Mouse (Mus musculus) embryonic facial prominence, embryonic 11.5 days (tissue): ENCODE results near the gene Calcrl. TPM values are rescaled to one million over a fixed set of nuclear protein-coding genes. Genes with fewer than 3 reads are reported as not detected.

Experiments
- ATAC-seq: fragments of 200-750 bp; cut with Nextera tagmentation; replicated peaks from 2 replicates; pipeline ENCODE4 v1.8.0; 2017; ENCODE audit warnings: low read depth; ENCODE audit not compliant: insufficient number of reproducible peaks, low FRiP score, low TSS enrichment
- DNase-seq: peaks from one replicate; pipeline ENCODE4 v3.0.0-alpha.2; 2015; ENCODE audit warnings: low spot score
- H3K27ac ChIP-seq: fragments of 300-500 bp; sonication (generic); replicated peaks from 2 replicates; pipeline ENCODE4 v1.5.1; 2014; ENCODE audit warnings: mild to moderate bottlenecking, low read depth, low read length, control low read depth
- H3K27me3 ChIP-seq: fragments of 300-500 bp; sonication (generic); 2 replicates; pipeline ENCODE4 v1.6.1; 2014; ENCODE audit warnings: mild to moderate bottlenecking, low read length, moderate library complexity, mixed read lengths; ENCODE audit not compliant: control insufficient read depth, insufficient read depth
- H3K36me3 ChIP-seq: fragments of 300-500 bp; sonication (generic); replicated peaks from 2 replicates; pipeline ENCODE4 v1.6.1; 2014; ENCODE audit warnings: low read depth, mild to moderate bottlenecking, low read length, moderate library complexity, mixed read lengths; ENCODE audit not compliant: control insufficient read depth, insufficient read depth
- H3K4me1 ChIP-seq: fragments of 300-500 bp; sonication (generic); 2 replicates; pipeline ENCODE4 v1.6.1; 2014; ENCODE audit warnings: low read length, mixed read lengths; ENCODE audit not compliant: control insufficient read depth, insufficient read depth
- H3K4me2 ChIP-seq: fragments of 300-500 bp; sonication (generic); 2 replicates; pipeline ENCODE4 v1.6.1; 2014; ENCODE audit warnings: low read depth, mild to moderate bottlenecking, control low read depth, low read length, moderate library complexity
- H3K4me3 ChIP-seq: fragments of 300-500 bp; sonication (generic); 2 replicates; pipeline ENCODE4 v1.5.1; 2014; ENCODE audit warnings: low read depth, low read length, control low read depth
- H3K9ac ChIP-seq: fragments of 300-500 bp; sonication (generic); replicated peaks from 2 replicates; pipeline ENCODE4 v1.6.1; 2014; ENCODE audit warnings: mild to moderate bottlenecking, control low read depth, low read length
- H3K9me3 ChIP-seq: fragments of 300-500 bp; sonication (generic); replicated peaks from 2 replicates; pipeline ENCODE4 v1.6.1; 2016; ENCODE audit warnings: mild to moderate bottlenecking, low read length, inconsistent platforms, mixed read lengths; ENCODE audit not compliant: control insufficient read depth
- WGBS: fragments of 180-500 bp; shearing (Covaris S2); extraction: QIAGEN DNeasy Blood & Tissue Kit; methylation state at CpG from one replicate; pipeline ENCODE4 v1.1.7; 2014; 5-methylcytosine and 5-hydroxymethylcytosine counted together
- polyA plus RNA-seq: library from polyadenylated mRNA; unstranded; fragments of >200 nt; fragmentation: Nextera tagmentation; extraction: Ambion mirVana; gene quantifications from 2 replicates; pipeline ENCODE4 v1.2.1, GENCODE M21; 2014

Gene Calcrl
- polyA plus RNA-seq: 23.9 and 24.2 TPM in 2 replicates

- no peaks in the 10 kb centered on the region for H3K36me3 ChIP-seq
- H3K9me3 ChIP-seq: no peaks in the 10 kb centered on the region
- H3K9ac ChIP-seq: peak within 1 kb of the TSS; percentile 39; the same call in 1 of the 2 replicates
- 0 out of 2 replicates have a peak, but pooled peaks have one; percentile 64 for ATAC-seq
- H3K27me3 ChIP-seq: no peaks in the 10 kb centered on the region
- H3K4me2 ChIP-seq: peak within 1 kb of the TSS; percentile 37
- 0 out of 2 replicates have a peak within 1 kb of the TSS, but pooled peaks have one; percentile 5 for H3K27ac ChIP-seq
- no peaks in the 10 kb centered on the region for H3K4me1 ChIP-seq
- under 1% methylated on average over 10 of the region's 10 CpGs for whole genome bisulfite sequencing
- H3K4me3 ChIP-seq: peak within 1 kb of the TSS; percentile 11
- peak; percentile 77 for DNase-seq
Observed at GRCm38 (mm10) chr2:84425138-84425537, at the start of gene Calcrl. TSS of gene Calcrl (minus strand) at chr2:84425411.

DNA sequence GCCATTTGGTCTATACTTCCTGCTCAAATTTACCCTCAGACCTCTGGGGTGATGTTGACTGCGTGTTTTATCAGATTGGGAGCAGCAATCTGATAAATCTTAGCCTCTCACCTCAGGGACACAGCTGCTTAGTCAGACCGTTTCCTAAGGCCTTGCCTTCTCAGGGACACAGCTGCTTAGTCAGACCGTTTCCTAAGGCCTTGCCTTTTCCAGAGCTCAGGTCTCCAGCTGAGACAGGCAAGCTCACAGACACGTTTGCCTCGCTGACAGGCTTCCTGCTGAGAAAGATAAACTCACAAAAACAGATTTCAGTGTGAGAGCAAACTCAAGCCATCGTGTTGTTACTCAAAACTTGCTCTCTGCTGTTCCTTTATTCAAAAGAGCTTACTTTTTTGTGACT, 49.4 kb upstream of the Calcrl start:
- Histone ChIP-seq H3K4me2 (no peak overlapping the region), H3K36me3 (no peaks in the 10 kb centered on the region), H3K4me1 (no peaks in the 10 kb centered on the region), H3K9ac (no peak overlapping the region), H3K27ac (no peak overlapping the region), H3K9me3 (no peaks in the 10 kb centered on the region), H3K27me3 (no peaks in the 10 kb centered on the region), H3K4me3 (no peak overlapping the region)
- ATAC-seq (no peak), DNase-seq (no peak)
- 8% methylated on average over 6 of the region's 6 CpGs for WGBS

GRCm38 (mm10) chr2:84473941-84474530, 48.8 kb upstream of the Calcrl start:
- Histone ChIP-seq H3K27me3 (no peaks in the 10 kb centered on the region), H3K4me1 (no peaks in the 10 kb centered on the region), H3K27ac (no peak overlapping the region), H3K9me3 (no peaks in the 10 kb centered on the region), H3K36me3 (no peaks in the 10 kb centered on the region), H3K4me3 (no peak overlapping the region), H3K9ac (no peak overlapping the region), H3K4me2 (no peak overlapping the region)
- ATAC-seq: no peak
- no peak for DNase-seq
- WGBS: 69% methylated on average over 14 of the region's 14 CpGs

GRCm38 (mm10) chr2:84467391-84467790, 42.2 kb upstream of the Calcrl start:
- Histone ChIP-seq H3K27me3 (no peaks in the 10 kb centered on the region), H3K4me1 (no peaks in the 10 kb centered on the region), H3K36me3 (no peaks in the 10 kb centered on the region), H3K9me3 (no peaks in the 10 kb centered on the region), H3K4me2 (no peak overlapping the region), H3K4me3 (no peak overlapping the region), H3K27ac (no peak overlapping the region), H3K9ac (no peak overlapping the region)
- WGBS: 90% methylated on average over 4 of the region's 4 CpGs
- ATAC-seq (no peak), DNase-seq (no peak)

- 37% methylated on average over 7 of the region's 7 CpGs for WGBS
- ATAC-seq (no peak), DNase-seq (peak; percentile 38)
- no peaks in the 10 kb centered on the region for H3K36me3 ChIP-seq
- H3K9ac ChIP-seq: no peak overlapping the region
- H3K27me3 ChIP-seq: no peaks in the 10 kb centered on the region
- no peak overlapping the region for H3K4me2 ChIP-seq
- no peaks in the 10 kb centered on the region for H3K9me3 ChIP-seq
- H3K4me3 ChIP-seq: no peak overlapping the region
- no peaks in the 10 kb centered on the region for H3K4me1 ChIP-seq
- no peak overlapping the region for H3K27ac ChIP-seq
Observed at GRCm38 (mm10) chr2:84464956-84465355, 39.7 kb upstream of the Calcrl start.

GRCm38 (mm10) chr2:84462411-84462810, 37.2 kb upstream of the Calcrl start:
- no peaks in the 10 kb centered on the region for H3K4me1 ChIP-seq
- H3K27me3 ChIP-seq: no peaks in the 10 kb centered on the region
- no peak for ATAC-seq
- H3K4me3 ChIP-seq: no peak overlapping the region
- no peak overlapping the region for H3K27ac ChIP-seq
- H3K36me3 ChIP-seq: no peaks in the 10 kb centered on the region
- no peak for DNase-seq
- no peak overlapping the region for H3K4me2 ChIP-seq
- 83% methylated on average over 3 of the region's 3 CpGs for WGBS
- H3K9ac ChIP-seq: no peak overlapping the region
- H3K9me3 ChIP-seq: no peaks in the 10 kb centered on the region

DNA sequence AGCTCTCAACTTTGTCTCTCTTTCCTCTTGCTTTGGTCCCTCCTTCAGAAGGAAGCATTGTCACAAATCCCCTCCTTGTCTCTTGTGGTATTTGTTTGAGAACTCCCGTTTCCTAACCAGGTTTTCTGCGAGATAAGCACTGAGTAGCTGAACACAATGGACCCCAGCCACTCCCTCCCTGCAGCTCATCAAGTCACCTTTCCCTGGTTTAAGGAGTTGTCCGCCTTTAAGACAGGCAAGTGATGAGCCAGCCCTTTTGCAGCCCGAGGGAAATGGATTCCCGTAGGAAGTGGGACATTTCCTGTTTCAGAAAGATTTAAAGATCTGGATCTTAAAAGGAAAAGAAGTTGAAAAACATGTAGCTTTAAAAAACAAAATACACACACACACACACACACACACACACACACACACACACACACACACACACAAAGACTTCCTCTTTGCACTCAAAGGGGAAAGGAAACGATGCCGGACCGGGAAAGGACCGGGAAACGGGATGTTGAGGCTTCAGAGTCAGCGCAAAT, 34.5 kb upstream of the Calcrl start:
- Histone ChIP-seq H3K27ac (no peak overlapping the region), H3K36me3 (no peaks in the 10 kb centered on the region), H3K4me3 (no peak overlapping the region), H3K9ac (no peak overlapping the region), H3K4me1 (no peaks in the 10 kb centered on the region), H3K4me2 (no peak overlapping the region), H3K9me3 (no peaks in the 10 kb centered on the region), H3K27me3 (no peaks in the 10 kb centered on the region)
- ATAC-seq (no peak), DNase-seq (no peak)
- WGBS: 63% methylated on average over 11 of the region's 11 CpGs

GRCm38 (mm10) chr2:84457221-84457620, 32.0 kb upstream of the Calcrl start:
- DNase-seq (no peak), ATAC-seq (no peak)
- Histone ChIP-seq H3K9me3 (no peaks in the 10 kb centered on the region), H3K27me3 (no peaks in the 10 kb centered on the region), H3K9ac (no peak overlapping the region), H3K4me3 (no peak overlapping the region), H3K4me2 (no peak overlapping the region), H3K27ac (no peak overlapping the region), H3K4me1 (no peaks in the 10 kb centered on the region), H3K36me3 (no peaks in the 10 kb centered on the region)
- WGBS: 87% methylated on average over 6 of the region's 6 CpGs
